Mouse (Mus musculus): Measurements from ENCODE around the gene Olfr1416. TPM values are rescaled to one million over a fixed set of nuclear protein-coding genes. Genes with fewer than 3 reads are reported as not detected.
A peak's percentile ranks its signal among the peaks of the same experiment; 100 is the strongest.
"Not testable (repeated sequence)": the region's sequence is repeated elsewhere in the genome, so short reads cannot be mapped to it uniquely, and the experiment has no call there.

Olfr1416 gene
- total RNA-seq (2021): not detected

GRCm38 (mm10) chr1:92485013-92485412, at the start of gene Olfr1416:
Olfr1416 (minus strand) TSS chr1:92485113.
- intact Hi-C loops (cut with DNase I): no loop called here
- no peak for DNase-seq

- no peak for DNase-seq
- intact Hi-C loops (cut with DNase I): loop anchor here (5.0 kb wide), 1 partner anchor 124 kb away; the partner anchor contains the start of gene Otos
Measured at GRCm38 (mm10) chr1:92523764-92524163, 38.9 kb upstream of the Olfr1416 start.

GRCm38 (mm10) chr1:92521376-92521775, 36.5 kb upstream of the Olfr1416 start:
- peak in 1 of 2 experiments; percentile 12 for DNase-seq
- intact Hi-C loops (cut with DNase I): loop anchor here (1.0 to 5.0 kb wide), 2 partner anchors 90 to 126 kb away; partner anchors contain the start of gene Otos

- no peak for DNase-seq
- intact Hi-C loops (cut with DNase I): no loop called here
Measured at GRCm38 (mm10) chr1:92519046-92519445, 34.1 kb upstream of the Olfr1416 start.

DNA sequence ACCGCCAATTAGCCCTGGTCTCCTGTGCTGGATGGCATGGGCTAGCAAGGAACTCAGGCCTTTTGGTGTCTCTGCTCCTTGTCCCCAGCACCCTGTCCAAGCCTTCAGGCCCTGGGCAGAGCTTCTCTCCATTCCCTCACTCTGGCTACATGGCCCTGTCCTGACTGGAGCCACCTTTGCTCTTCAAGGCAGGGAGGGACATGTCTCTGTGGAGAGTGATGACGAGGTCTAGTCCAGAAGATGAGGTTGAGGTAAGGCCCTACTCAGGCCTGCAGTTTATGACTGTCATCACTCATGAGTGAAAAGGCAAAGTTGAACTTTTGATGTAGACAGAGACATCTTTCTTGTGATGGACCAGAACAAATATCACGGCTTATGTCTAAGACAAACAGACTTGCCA, 33.6 kb upstream of the Olfr1416 start, which contains the start of gene Olfr1414:
Olfr1414 (minus strand) TSS at position 101 of the 400 bp plus-strand sequence.
- intact Hi-C loops (cut with DNase I): no loop called here
- DNase-seq: no peak

DNA sequence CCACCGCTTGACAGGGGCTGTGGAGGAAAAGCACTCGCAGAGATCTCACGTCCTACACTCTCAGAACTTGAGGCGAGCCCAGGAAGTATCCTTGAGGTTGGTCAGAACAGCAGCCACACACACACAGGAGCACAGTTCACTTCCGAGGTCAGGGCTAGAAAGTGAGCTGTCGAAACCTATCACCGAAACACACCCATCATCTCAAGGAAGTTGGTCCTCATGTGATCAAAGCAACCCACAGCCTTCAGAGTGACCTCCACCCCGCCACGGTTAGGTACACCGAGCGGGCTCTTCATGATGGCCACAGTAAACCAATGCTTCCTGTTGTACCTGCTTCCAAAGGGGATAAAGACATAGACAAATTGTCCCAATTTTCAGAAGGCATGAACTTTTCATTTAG, 30.5 kb upstream of the Olfr1416 start:
- DNase-seq: no peak
- intact Hi-C loops (cut with DNase I): no loop called here

GRCm38 (mm10) chr1:92511646-92512045, 26.7 kb upstream of the Olfr1416 start:
- DNase-seq; intact Hi-C loops (cut with DNase I): not testable (repeated sequence)

- no peak for DNase-seq
- intact Hi-C loops (cut with DNase I): no loop called here
Measured at GRCm38 (mm10) chr1:92496001-92496400, 11.1 kb upstream of the Olfr1416 start, which contains the start of gene Olfr1415. Olfr1415 (minus strand) TSS chr1:92496101.

- DNase-seq: no peak
- intact Hi-C loops (cut with DNase I): loop anchor here (10.0 kb wide), 1 partner anchor 939 kb away; no protein-coding TSS in a partner anchor
Measured at GRCm38 (mm10) chr1:92474066-92474578, 10.8 kb downstream of the Olfr1416 start.

GRCm38 (mm10) chr1:92473165-92474041, 11.5 kb downstream of the Olfr1416 start, which contains the start of gene Ndufa10:
Ndufa10 (minus strand) TSS chr1:92473860.
- DNase-seq: peak; percentile 96 to 99
- intact Hi-C loops (cut with DNase I): loop anchor here (10.0 kb wide), 1 partner anchor 939 kb away; no protein-coding TSS in a partner anchor

GRCm38 (mm10) chr1:92468891-92469290, 16.0 kb downstream of the Olfr1416 start:
- no peak for DNase-seq
- intact Hi-C loops (cut with DNase I): no loop called here

DNA sequence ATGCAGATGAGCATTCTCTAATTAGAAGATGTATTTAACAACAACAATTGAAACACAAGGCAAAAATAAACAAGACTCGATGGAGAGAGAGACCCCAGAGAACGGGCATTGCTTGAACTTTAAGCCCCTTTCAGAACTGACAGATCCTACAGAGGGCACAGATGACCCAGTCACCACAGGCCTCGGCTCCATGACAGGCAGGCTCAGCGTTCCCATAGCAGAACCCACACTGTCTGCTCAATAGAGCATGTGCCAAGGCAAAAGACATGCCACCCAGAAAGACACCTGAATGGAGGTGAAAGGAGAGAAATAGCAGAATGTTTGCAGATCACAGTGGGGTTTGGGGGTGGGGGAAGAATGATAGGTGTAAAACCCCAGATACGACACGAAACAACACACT, 26.5 kb downstream of the Olfr1416 start:
- intact Hi-C loops (cut with DNase I): no loop called here
- no peak for DNase-seq

GRCm38 (mm10) chr1:92457758-92458157, 27.2 kb downstream of the Olfr1416 start:
- intact Hi-C loops (cut with DNase I): no loop called here
- no peak for DNase-seq

GRCm38 (mm10) chr1:92453751-92454445, 31.0 kb downstream of the Olfr1416 start:
- intact Hi-C loops (cut with DNase I): loop anchor here (2.0 to 5.0 kb wide), 2 partner anchors 267 to 491 kb away; no protein-coding TSS in a partner anchor
- DNase-seq: no peak

GRCm38 (mm10) chr1:92448293-92448692, 36.6 kb downstream of the Olfr1416 start:
- DNase-seq: no peak
- intact Hi-C loops (cut with DNase I): no loop called here

DNA sequence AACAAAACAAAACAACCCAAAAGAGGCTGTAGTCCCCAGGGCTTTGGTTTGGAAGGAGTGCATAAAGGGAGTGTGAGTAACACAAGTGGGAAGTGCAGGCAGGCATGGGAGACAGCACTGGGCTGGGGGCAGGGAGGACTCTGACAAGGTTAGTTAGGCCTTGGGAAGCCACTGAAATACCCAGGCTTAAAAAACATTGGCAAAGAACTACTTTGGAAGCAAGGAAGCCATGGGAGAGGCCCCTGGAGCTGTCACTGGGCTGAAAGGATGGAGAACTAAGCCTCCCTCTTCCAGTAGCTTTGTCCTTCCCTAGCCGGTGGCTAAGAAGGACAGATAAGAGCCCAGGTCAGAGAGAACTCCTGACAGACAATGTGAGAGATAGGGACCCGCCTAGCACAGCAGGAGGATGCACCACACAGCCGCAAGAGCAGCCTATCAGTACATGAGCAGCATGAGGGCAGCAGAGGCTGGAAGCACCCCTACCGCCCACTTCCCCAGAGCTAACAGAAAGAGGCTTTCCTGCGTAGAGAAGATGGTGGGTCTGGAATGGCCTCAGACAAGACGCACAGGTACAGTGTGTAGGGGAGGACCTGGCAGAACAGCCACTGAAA, 43.4 kb downstream of the Olfr1416 start:
- no peak for DNase-seq
- intact Hi-C loops (cut with DNase I): no loop called here

GRCm38 (mm10) chr1:92440066-92440750, 44.7 kb downstream of the Olfr1416 start:
- intact Hi-C loops (cut with DNase I): no loop called here

DNA sequence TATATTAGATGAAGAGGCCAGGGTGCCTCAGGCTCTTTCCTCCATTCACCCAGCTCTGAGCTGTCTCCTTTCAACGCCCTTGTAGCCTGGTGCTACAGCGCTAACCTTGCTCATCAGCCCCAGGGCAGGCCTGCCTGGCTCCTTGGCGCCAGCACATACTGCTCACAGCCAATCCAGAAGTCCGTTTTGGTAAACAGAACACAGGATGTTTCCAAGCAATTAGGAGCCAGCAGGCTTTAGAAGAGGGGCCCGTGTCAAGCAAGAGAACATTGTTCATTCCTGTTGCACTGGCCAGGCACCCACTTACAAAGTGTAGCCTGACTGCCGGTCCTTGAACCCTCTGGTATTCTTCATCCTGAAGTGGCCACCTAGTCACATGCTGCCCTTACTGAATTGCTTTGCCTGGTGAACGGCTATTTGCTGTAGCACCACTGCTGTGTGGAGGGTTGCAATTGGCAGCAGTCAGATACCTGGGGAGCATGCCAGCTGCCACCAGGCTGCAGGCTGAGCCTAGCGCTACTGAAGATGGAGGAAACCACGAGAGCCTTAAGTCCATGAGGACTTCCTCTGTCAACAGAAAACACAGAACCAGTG, 47.1 kb downstream of the Olfr1416 start:
- DNase-seq: peak; percentile 37 to 61
- intact Hi-C loops (cut with DNase I): no loop called here

More at GRCm38 (mm10) chr1:92440066-92440750, 44.7 kb downstream of the Olfr1416 start:
- DNase-seq: no peak

GRCm38 (mm10) chr1:92436831-92437321, 48.0 kb downstream of the Olfr1416 start:
- no peak for DNase-seq
- intact Hi-C loops (cut with DNase I): no loop called here

All from heart, postnatal 36 days (tissue).